Mouse (Mus musculus) effector memory CD4-positive, alpha-beta T cell, adult 5 months (primary cell): ENCODE results near the gene Tnni3k. TPM values are rescaled to one million over a fixed set of nuclear protein-coding genes. Genes with fewer than 3 reads are reported as not detected.

Experiments used
- polyA plus RNA-seq: library from polyadenylated mRNA; unstranded; fragments of 100-300 nt; shearing (Covaris generic); gene quantifications from one replicate; pipeline ENCODE4 v1.2.1, GENCODE M21; 2017

The Tnni3k gene
- polyA plus RNA-seq = not detected

DNA sequence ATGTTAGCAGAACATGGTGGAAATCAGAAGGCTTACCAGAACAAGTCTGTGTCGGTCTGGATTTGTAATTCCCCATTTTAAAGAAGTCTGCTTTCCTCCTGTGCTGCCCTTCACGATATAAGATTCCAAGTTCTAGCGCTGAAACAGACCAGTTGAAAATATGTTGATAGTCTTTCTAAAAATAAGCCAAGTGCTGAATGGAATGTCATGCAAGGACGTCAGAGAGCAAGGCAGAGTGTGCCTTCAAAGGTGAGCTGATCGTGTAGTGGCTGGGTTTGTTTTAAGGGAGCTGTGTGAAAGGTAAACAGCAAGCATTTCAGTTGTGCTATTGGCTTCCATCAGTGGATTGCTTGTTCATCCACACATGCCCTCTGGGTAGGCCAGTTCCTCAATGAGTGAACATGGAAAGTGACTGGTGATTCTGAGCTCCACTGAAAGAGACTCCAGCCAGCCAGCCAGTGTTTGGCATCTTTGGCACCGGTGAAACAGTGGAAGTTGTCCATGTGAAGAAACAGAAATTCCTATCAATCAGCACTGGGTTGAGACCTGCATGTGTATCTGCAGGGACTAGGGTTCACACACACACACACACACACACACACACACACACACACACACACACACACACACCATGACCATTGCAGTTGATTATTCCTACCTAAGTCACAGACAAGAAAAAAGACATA, at the start of gene Tnni3k:
Gene Tnni3k, minus strand, starts transcription at position 177 of the 686 bp plus-strand sequence.

GRCm38 (mm10) chr3:155093116-155093956, 38.1 kb upstream of the Tnni3k start, which contains the start of the genes Fpgt and Lrriq3:
Gene Fpgt (minus strand): TSS chr3:155093403.
Gene Lrriq3 (plus strand): TSS chr3:155093434.

Other genes starting within 250 kb of the Tnni3k start
- 49.2 TPM for gene Fpgt, start 38.0 kb upstream of the Tnni3k start, polyA plus RNA-seq
- 0.36 TPM for gene Lrriq3, start 38.0 kb upstream of the Tnni3k start, polyA plus RNA-seq